Mouse (Mus musculus): ENCODE data around the gene Olfr1341. TPM values are rescaled to one million over a fixed set of nuclear protein-coding genes. Genes with fewer than 3 reads are reported as not detected.

The Olfr1341 gene
- polyA plus RNA-seq (2015; fragmentation: Nextera tagmentation; extraction: Ambion mirVana) = not detected in 2 replicates

DNA sequence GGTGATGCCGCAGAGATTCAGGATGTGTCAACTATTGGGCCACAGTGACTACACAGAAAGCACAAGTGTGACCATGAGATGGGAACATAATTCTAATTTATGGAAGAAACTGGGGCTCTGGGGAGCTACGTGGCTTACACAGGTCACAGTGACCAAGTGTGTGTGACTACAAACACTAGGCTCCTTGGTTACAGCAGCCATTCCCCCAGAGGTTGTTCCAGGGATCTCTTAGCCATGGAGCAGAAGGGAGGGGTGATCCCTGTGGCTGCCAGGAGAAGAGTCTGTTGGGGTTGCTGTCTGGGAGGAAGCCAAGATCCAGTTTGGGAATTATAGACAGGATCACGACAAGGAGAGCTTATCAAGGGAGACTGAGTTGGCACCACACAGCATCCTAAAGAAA, at the start of gene Olfr1341:
Olfr1341 (plus strand) TSS at position 301 of the 400 bp plus-strand sequence.

GRCm38 (mm10) chr4:118658652-118659051, 44.7 kb upstream of the Olfr1341 start, which contains the start of gene Olfr62:
TSS of gene Olfr62 (plus strand) at chr4:118658952.

DNA sequence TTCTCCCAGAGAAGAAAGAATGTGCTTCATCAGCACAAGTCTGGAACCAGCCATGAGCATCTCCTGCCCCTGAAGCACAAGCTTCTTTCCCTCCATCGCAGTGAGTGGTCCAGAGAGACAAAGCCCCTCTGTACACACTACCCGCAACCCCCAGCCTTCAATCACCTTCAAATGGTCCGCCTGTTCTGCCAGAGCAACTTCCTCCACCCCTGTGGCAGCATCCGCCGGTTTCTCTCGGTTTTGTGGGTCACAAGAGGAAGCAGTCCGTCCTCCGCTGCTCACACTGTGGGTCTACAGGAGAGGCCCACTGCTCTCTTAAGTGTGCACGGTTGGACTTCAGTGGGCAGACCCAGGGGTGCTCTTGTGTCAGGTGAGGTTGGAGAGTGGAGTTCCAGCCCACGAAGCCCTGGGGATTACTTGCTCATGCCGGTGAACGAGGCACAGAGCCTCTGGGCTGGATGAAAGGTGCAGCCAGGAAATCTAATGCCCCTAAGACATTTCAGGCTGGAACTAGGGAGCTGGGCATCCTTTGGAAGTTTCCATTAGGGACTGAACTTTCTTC, 10.8 kb upstream of the Olfr1341 start, which contains the start of gene Olfr1342:
Olfr1342 (minus strand) TSS at position 345 of the 562 bp plus-strand sequence.

GRCm38 (mm10) chr4:118719838-118720237, 16.5 kb downstream of the Olfr1341 start, which contains the start of gene Olfr1340:
TSS of gene Olfr1340 (plus strand) at chr4:118720138.

DNA sequence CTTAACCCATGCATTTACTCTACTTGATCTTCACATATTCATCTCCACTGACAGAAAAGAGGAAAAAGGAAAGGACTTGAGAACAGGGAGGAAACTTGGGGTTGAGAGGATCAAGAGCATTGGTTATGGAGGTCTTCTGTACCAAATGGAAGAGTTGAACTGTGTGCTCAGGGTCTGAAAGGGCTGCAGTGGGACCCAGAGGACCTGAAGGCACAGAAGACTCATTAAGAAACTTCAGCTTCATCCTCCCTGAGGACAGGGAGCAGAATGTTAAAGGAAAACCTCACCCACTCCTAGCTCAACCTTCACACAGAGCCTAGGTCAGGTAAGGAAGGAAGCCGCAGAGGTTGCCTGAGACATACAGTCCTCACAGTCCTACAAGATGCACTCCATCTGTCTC, 28.6 kb downstream of the Olfr1341 start, which contains the start of gene Olfr1339:
Olfr1339 (plus strand) TSS at position 301 of the 400 bp plus-strand sequence.

DNA sequence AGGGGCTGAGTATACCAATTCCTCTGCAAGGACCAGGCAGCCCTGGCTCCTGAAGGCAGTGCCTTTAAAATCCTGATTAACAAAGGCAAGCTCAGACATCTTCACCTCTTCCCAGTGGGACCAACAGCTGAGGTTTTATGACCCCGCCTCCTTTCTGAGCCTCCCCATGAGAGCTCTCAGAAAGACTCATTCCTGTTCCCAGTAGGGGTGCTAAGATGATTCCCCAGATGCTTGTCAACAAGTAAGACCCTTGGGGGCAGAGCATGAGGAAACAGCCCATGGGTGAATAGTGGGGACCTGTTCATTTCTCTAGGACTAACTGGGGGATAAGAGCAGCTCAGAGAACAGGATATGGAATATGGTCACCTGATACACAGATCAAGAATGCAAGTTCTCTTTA, 55.3 kb downstream of the Olfr1341 start, which contains the start of gene Olfr1338:
Olfr1338 (minus strand) TSS at position 101 of the 400 bp plus-strand sequence.

Other genes starting within 250 kb of the Olfr1341 start
- 0.18 and 0.82 TPM in 2 replicates for gene Mpl, start 246.0 kb upstream of the Olfr1341 start, polyA plus RNA-seq (2015; fragmentation: Nextera tagmentation; extraction: Ambion mirVana)
- 10.6 and 11.9 TPM in 2 replicates for gene Tie1, start 213.5 kb upstream of the Olfr1341 start, polyA plus RNA-seq (2015; fragmentation: Nextera tagmentation; extraction: Ambion mirVana)
- 11.9 and 12.9 TPM in 2 replicates for gene 2610528J11Rik, start 176.5 kb upstream of the Olfr1341 start, polyA plus RNA-seq (2015; fragmentation: Nextera tagmentation; extraction: Ambion mirVana)
- gene Tmem125, start 159.5 kb upstream of the Olfr1341 start, polyA plus RNA-seq (2015; fragmentation: Nextera tagmentation; extraction: Ambion mirVana) = 16.7 and 17.9 TPM in 2 replicates
- gene Cfap57, start 82.7 kb upstream of the Olfr1341 start, polyA plus RNA-seq (2015; fragmentation: Nextera tagmentation; extraction: Ambion mirVana) = 0.10 TPM in 2 replicates
- 103 and 114 TPM in 2 replicates for gene Ebna1bp2, start 82.7 kb upstream of the Olfr1341 start, polyA plus RNA-seq (2015; fragmentation: Nextera tagmentation; extraction: Ambion mirVana)
- not detected in 2 replicates for gene Olfr62, start 44.6 kb upstream of the Olfr1341 start, polyA plus RNA-seq (2015; fragmentation: Nextera tagmentation; extraction: Ambion mirVana)
- not detected in 2 replicates for gene Olfr1342, start 10.8 kb upstream of the Olfr1341 start, polyA plus RNA-seq (2015; fragmentation: Nextera tagmentation; extraction: Ambion mirVana)
- gene Olfr1340, start 16.6 kb downstream of the Olfr1341 start, polyA plus RNA-seq (2015; fragmentation: Nextera tagmentation; extraction: Ambion mirVana) = not detected in 2 replicates
- not detected in 2 replicates for gene Olfr1339, start 28.7 kb downstream of the Olfr1341 start, polyA plus RNA-seq (2015; fragmentation: Nextera tagmentation; extraction: Ambion mirVana)
- gene Olfr1338, start 55.2 kb downstream of the Olfr1341 start, polyA plus RNA-seq (2015; fragmentation: Nextera tagmentation; extraction: Ambion mirVana) = not detected in 2 replicates
- gene Olfr1337, start 79.1 kb downstream of the Olfr1341 start, polyA plus RNA-seq (2015; fragmentation: Nextera tagmentation; extraction: Ambion mirVana) = not detected in 2 replicates
- not detected in 2 replicates for gene Olfr1335, start 106.4 kb downstream of the Olfr1341 start, polyA plus RNA-seq (2015; fragmentation: Nextera tagmentation; extraction: Ambion mirVana)
- not detected in 2 replicates for gene Olfr1333, start 132.8 kb downstream of the Olfr1341 start, polyA plus RNA-seq (2015; fragmentation: Nextera tagmentation; extraction: Ambion mirVana)
- gene Olfr1331, start 161.1 kb downstream of the Olfr1341 start, polyA plus RNA-seq (2015; fragmentation: Nextera tagmentation; extraction: Ambion mirVana) = not detected in 2 replicates
- gene Olfr1330, start 185.1 kb downstream of the Olfr1341 start, polyA plus RNA-seq (2015; fragmentation: Nextera tagmentation; extraction: Ambion mirVana) = not detected in 2 replicates
- not detected in 2 replicates for gene Olfr1329, start 213.9 kb downstream of the Olfr1341 start, polyA plus RNA-seq (2015; fragmentation: Nextera tagmentation; extraction: Ambion mirVana)
- gene Olfr1328, start 235.1 kb downstream of the Olfr1341 start, polyA plus RNA-seq (2015; fragmentation: Nextera tagmentation; extraction: Ambion mirVana) = not detected in 2 replicates

All from urinary bladder, postnatal 0 days (tissue).